Mouse (Mus musculus): Measurements from ENCODE around the gene Phactr2. TPM values are rescaled to one million over a fixed set of nuclear protein-coding genes. Genes with fewer than 3 reads are reported as not detected.

The Phactr2 gene
- polyA plus RNA-seq, 1 experiment from 2014 or later: 7.2 TPM

- no peak overlapping the region for H3K4me3 ChIP-seq (ENCODE audit: low read depth, low read length)
- DNase-seq (ENCODE audit: low spot score): no peak
- no peak overlapping the region for H3K4me2 ChIP-seq (ENCODE audit: low read length)
- H3K27me3 ChIP-seq (replicated peaks; ENCODE audit: control insufficient read depth, insufficient read depth, low read length): no peaks in the 10 kb centered on the region
- H3K36me3 ChIP-seq (ENCODE audit: control insufficient read depth, insufficient read depth, low read length): no peaks in the 10 kb centered on the region
- peaks cover 3% of the 10 kb centered on the region for H3K4me1 ChIP-seq (ENCODE audit: control insufficient read depth, insufficient read depth, low read length)
- no peak overlapping the region for H3K9ac ChIP-seq (ENCODE audit: low read length)
- no peak overlapping the region for H3K27ac ChIP-seq (ENCODE audit: low read depth, low read length)
- 40% methylated on average over 6 of the region's 6 CpGs for WGBS
- no peaks in the 10 kb centered on the region for H3K9me3 ChIP-seq (replicated peaks; ENCODE audit: control insufficient read depth, low read length)
- ATAC-seq: no peak
These were observed 138.9 kb downstream of the Phactr2 start for GRCm38 (mm10) chr10:13335347-13335746.

- H3K9me3 ChIP-seq (replicated peaks; ENCODE audit: control insufficient read depth, low read length): no peaks in the 10 kb centered on the region
- H3K4me3 ChIP-seq (ENCODE audit: low read depth, low read length): no peak overlapping the region
- H3K27ac ChIP-seq (ENCODE audit: low read depth, low read length): no peak overlapping the region
- DNase-seq (ENCODE audit: low spot score) (no peak), ATAC-seq (no peak)
- H3K4me1 ChIP-seq (ENCODE audit: control insufficient read depth, insufficient read depth, low read length): no peaks in the 10 kb centered on the region; the same call in 1 of the 2 replicates
- no peaks in the 10 kb centered on the region for H3K27me3 ChIP-seq (replicated peaks; ENCODE audit: control insufficient read depth, insufficient read depth, low read length)
- no peak overlapping the region for H3K9ac ChIP-seq (ENCODE audit: low read length)
- H3K4me2 ChIP-seq (ENCODE audit: low read length): no peak overlapping the region
- 83% methylated on average over 2 of the region's 2 CpGs for WGBS
- no peaks in the 10 kb centered on the region for H3K36me3 ChIP-seq (ENCODE audit: control insufficient read depth, insufficient read depth, low read length)
These were observed 140.4 kb downstream of the Phactr2 start for GRCm38 (mm10) chr10:13333781-13334180.

- no peak overlapping the region for H3K27ac ChIP-seq (ENCODE audit: low read depth, low read length)
- ATAC-seq (no peak), DNase-seq (ENCODE audit: low spot score) (no peak)
- 30% methylated on average over 2 of the region's 2 CpGs for WGBS
- H3K9me3 ChIP-seq (replicated peaks; ENCODE audit: control insufficient read depth, low read length): no peaks in the 10 kb centered on the region
- H3K9ac ChIP-seq (ENCODE audit: low read length): no peak overlapping the region
- H3K4me3 ChIP-seq (ENCODE audit: low read depth, low read length): no peak overlapping the region
- no peaks in the 10 kb centered on the region; the same call in 1 of the 2 replicates for H3K4me1 ChIP-seq (ENCODE audit: control insufficient read depth, insufficient read depth, low read length)
- H3K36me3 ChIP-seq (ENCODE audit: control insufficient read depth, insufficient read depth, low read length): no peaks in the 10 kb centered on the region
- H3K27me3 ChIP-seq (replicated peaks; ENCODE audit: control insufficient read depth, insufficient read depth, low read length): no peaks in the 10 kb centered on the region
- no peak overlapping the region for H3K4me2 ChIP-seq (ENCODE audit: low read length)
These were observed 141.2 kb downstream of the Phactr2 start for GRCm38 (mm10) chr10:13332985-13333384.

GRCm38 (mm10) chr10:13331405-13332032, 142.7 kb downstream of the Phactr2 start:
- Histone ChIP-seq H3K4me1 (ENCODE audit: control insufficient read depth, insufficient read depth, low read length) (no peaks in the 10 kb centered on the region; the same call in 1 of the 2 replicates), H3K9me3 (replicated peaks; ENCODE audit: control insufficient read depth, low read length) (no peaks in the 10 kb centered on the region), H3K36me3 (ENCODE audit: control insufficient read depth, insufficient read depth, low read length) (no peaks in the 10 kb centered on the region), H3K27me3 (replicated peaks; ENCODE audit: control insufficient read depth, insufficient read depth, low read length) (no peaks in the 10 kb centered on the region), H3K4me2 (ENCODE audit: low read length) (no peak overlapping the region), H3K27ac (ENCODE audit: low read depth, low read length) (no peak overlapping the region), H3K4me3 (ENCODE audit: low read depth, low read length) (no peak overlapping the region), H3K9ac (ENCODE audit: low read length) (no peak overlapping the region)
- no peak for DNase-seq (ENCODE audit: low spot score)
- 86% methylated on average over 4 of the region's 4 CpGs for WGBS
- no peak for ATAC-seq

- H3K27ac ChIP-seq (ENCODE audit: low read depth, low read length): no peak overlapping the region
- H3K9me3 ChIP-seq (replicated peaks; ENCODE audit: control insufficient read depth, low read length): no peaks in the 10 kb centered on the region
- no peak overlapping the region for H3K9ac ChIP-seq (ENCODE audit: low read length)
- H3K36me3 ChIP-seq (ENCODE audit: control insufficient read depth, insufficient read depth, low read length): no peaks in the 10 kb centered on the region
- peaks cover 3% of the 10 kb centered on the region; the same call in 1 of the 2 replicates for H3K4me1 ChIP-seq (ENCODE audit: control insufficient read depth, insufficient read depth, low read length)
- H3K4me3 ChIP-seq (ENCODE audit: low read depth, low read length): no peak overlapping the region
- ATAC-seq (no peak), DNase-seq (ENCODE audit: low spot score) (no peak)
- H3K27me3 ChIP-seq (replicated peaks; ENCODE audit: control insufficient read depth, insufficient read depth, low read length): no peaks in the 10 kb centered on the region
- no peak overlapping the region for H3K4me2 ChIP-seq (ENCODE audit: low read length)
- 50% methylated on average over 3 of the region's 3 CpGs for WGBS
These were observed 145.6 kb downstream of the Phactr2 start for GRCm38 (mm10) chr10:13328602-13329001.

GRCm38 (mm10) chr10:13326149-13326873, 147.9 kb downstream of the Phactr2 start:
- no peaks in the 10 kb centered on the region for H3K27me3 ChIP-seq (replicated peaks; ENCODE audit: control insufficient read depth, insufficient read depth, low read length)
- no peak overlapping the region for H3K4me3 ChIP-seq (ENCODE audit: low read depth, low read length)
- H3K27ac ChIP-seq (ENCODE audit: low read depth, low read length): no peak overlapping the region
- no peak overlapping the region for H3K9ac ChIP-seq (ENCODE audit: low read length)
- no peak overlapping the region for H3K4me2 ChIP-seq (ENCODE audit: low read length)
- ATAC-seq (no peak), DNase-seq (ENCODE audit: low spot score) (no peak)
- 84% methylated on average over 14 of the region's 14 CpGs for WGBS
- H3K9me3 ChIP-seq (replicated peaks; ENCODE audit: control insufficient read depth, low read length): no peaks in the 10 kb centered on the region
- peaks cover 10% of the 10 kb centered on the region; the same call in 1 of the 2 replicates for H3K4me1 ChIP-seq (ENCODE audit: control insufficient read depth, insufficient read depth, low read length)
- H3K36me3 ChIP-seq (ENCODE audit: control insufficient read depth, insufficient read depth, low read length): no peaks in the 10 kb centered on the region

- peak overlapping the region; percentile 76 for H3K27ac ChIP-seq (ENCODE audit: low read depth, low read length)
- H3K36me3 ChIP-seq (ENCODE audit: control insufficient read depth, insufficient read depth, low read length): no peaks in the 10 kb centered on the region
- ATAC-seq (peak; percentile 86), DNase-seq (ENCODE audit: low spot score) (peak; percentile 68)
- H3K4me2 ChIP-seq (ENCODE audit: low read length): peak overlapping the region; percentile 86
- under 1% methylated on average over 61 of the region's 62 CpGs for WGBS
- H3K4me3 ChIP-seq (ENCODE audit: low read depth, low read length): peak overlapping the region; percentile 57
- H3K4me1 ChIP-seq (ENCODE audit: control insufficient read depth, insufficient read depth, low read length): peaks cover 10% of the 10 kb centered on the region; the same call in 1 of the 2 replicates
- H3K9ac ChIP-seq (ENCODE audit: low read length): peak overlapping the region; percentile 64
- no peaks in the 10 kb centered on the region for H3K9me3 ChIP-seq (replicated peaks; ENCODE audit: control insufficient read depth, low read length)
- no peaks in the 10 kb centered on the region for H3K27me3 ChIP-seq (replicated peaks; ENCODE audit: control insufficient read depth, insufficient read depth, low read length)
These were observed 150.3 kb downstream of the Phactr2 start for GRCm38 (mm10) chr10:13323806-13324411.

GRCm38 (mm10) chr10:13323139-13323805, 150.9 kb downstream of the Phactr2 start:
- Histone ChIP-seq H3K36me3 (ENCODE audit: control insufficient read depth, insufficient read depth, low read length) (no peaks in the 10 kb centered on the region), H3K4me2 (ENCODE audit: low read length) (peak overlapping the region; percentile 86), H3K27me3 (replicated peaks; ENCODE audit: control insufficient read depth, insufficient read depth, low read length) (no peaks in the 10 kb centered on the region), H3K4me1 (ENCODE audit: control insufficient read depth, insufficient read depth, low read length) (peaks cover 10% of the 10 kb centered on the region; the same call in 1 of the 2 replicates), H3K4me3 (ENCODE audit: low read depth, low read length) (peak overlapping the region; percentile 57), H3K27ac (ENCODE audit: low read depth, low read length) (peak overlapping the region; percentile 76), H3K9me3 (replicated peaks; ENCODE audit: control insufficient read depth, low read length) (no peaks in the 10 kb centered on the region), H3K9ac (ENCODE audit: low read length) (peak overlapping the region; percentile 64)
- 14% methylated on average over 12 of the region's 12 CpGs for WGBS
- DNase-seq (ENCODE audit: low spot score) (peak; percentile 11), ATAC-seq (peak; percentile 33)

All from forebrain, embryonic 14.5 days (tissue).